Mouse (Mus musculus): ENCODE data around the gene Mark1. TPM values are rescaled to one million over a fixed set of nuclear protein-coding genes. Genes with fewer than 3 reads are reported as not detected.

Mark1 gene
- total RNA-seq, 1 experiment from 2014 or later, result not detected

DNA sequence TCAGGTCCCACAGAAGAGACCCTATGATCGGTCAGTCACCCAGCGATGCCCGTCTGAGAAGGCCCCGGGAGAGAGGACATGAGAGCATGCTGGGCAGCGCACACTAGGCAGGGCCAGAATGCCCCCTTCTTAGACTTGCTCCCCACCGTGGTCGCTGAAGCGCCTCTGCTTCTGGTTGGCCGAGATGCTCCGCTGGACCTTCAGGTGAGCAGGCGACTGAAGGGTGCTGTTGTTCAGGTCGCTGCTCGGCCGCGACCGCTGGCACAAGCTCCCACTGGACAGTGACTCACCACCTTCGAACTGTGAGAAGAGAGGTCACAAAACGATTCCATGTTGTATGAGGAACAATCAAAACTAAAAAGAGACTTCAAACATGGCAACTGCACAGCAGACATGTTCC is 87.0 kb downstream of the Mark1 start:
- no peak for ATAC-seq (replicated peaks in 1 of 2; ENCODE audit: insufficient read depth in 1 of 2, low FRiP score in 2 of 2, low TSS enrichment in 1 of 2, low read depth in 1 of 2, poor library complexity in 2 of 2, severe bottlenecking in 2 of 2)

- no peak for ATAC-seq (replicated peaks in 1 of 2; ENCODE audit: insufficient read depth in 1 of 2, low FRiP score in 2 of 2, low TSS enrichment in 1 of 2, low read depth in 1 of 2, poor library complexity in 2 of 2, severe bottlenecking in 2 of 2)
Measured at GRCm38 (mm10) chr1:184911861-184912260, 87.5 kb downstream of the Mark1 start.

DNA sequence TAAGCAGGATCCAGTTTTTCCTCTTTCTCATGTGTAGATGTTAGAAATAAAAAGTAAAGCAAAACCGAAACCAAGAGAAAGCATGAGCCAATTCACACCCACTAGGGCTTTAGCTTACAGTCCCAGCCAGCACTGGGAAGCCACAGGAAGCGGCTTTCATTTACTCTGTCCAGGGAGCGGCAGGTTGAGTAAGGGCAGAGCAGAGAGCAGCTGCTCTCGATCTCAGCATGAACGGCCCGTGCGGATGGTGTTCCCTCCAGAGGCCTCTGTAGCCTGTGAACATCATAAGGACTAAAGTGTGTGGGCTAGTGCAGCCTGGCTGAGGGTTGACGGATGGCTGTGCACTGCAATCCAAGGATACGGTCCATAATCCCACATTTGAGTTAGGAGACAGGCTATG is 90.8 kb downstream of the Mark1 start:
- peak; percentile 79 to 84 for ATAC-seq (replicated peaks in 1 of 2; ENCODE audit: insufficient read depth in 1 of 2, low FRiP score in 2 of 2, low TSS enrichment in 1 of 2, low read depth in 1 of 2, poor library complexity in 2 of 2, severe bottlenecking in 2 of 2)

DNA sequence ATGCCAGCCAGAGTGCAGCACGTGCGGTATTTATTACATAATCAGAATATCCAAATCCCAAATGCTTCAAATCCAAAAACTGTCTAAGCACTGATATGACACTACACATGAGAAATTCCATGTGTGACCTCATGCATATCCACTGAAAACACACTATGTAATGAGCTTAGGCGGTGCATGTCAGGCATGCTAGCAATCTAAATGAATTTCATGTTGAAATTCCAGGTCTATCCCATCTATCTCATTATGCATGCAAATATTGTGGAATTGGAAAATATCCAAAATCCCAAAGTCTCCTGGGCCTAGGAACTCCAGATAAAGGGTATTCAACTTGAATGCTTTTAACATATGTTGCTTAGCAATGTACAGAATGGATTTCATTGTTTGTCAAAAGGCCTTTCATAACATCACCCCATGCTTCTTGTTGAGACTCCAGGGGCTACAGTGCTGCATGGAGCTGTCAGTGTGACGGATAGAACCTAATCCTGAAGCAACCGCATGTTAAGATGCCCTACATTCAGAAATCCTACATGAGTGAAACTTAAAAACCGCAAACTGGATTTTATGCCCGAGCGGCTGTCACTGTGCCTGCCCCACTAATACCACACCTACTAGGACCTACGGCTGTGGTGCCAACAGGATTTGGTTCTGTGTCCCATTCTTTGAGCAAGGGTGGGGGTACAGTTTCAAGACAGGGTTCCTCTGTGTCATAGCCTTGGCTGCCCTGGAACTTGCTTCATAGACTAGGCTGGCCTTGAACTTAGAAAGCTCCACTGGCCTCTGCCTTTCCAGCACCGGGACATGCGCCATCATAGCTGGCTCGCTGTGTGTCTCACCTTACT is 93.2 kb downstream of the Mark1 start:
- no peak for ATAC-seq (replicated peaks in 1 of 2; ENCODE audit: insufficient read depth in 1 of 2, low FRiP score in 2 of 2, low TSS enrichment in 1 of 2, low read depth in 1 of 2, poor library complexity in 2 of 2, severe bottlenecking in 2 of 2)

DNA sequence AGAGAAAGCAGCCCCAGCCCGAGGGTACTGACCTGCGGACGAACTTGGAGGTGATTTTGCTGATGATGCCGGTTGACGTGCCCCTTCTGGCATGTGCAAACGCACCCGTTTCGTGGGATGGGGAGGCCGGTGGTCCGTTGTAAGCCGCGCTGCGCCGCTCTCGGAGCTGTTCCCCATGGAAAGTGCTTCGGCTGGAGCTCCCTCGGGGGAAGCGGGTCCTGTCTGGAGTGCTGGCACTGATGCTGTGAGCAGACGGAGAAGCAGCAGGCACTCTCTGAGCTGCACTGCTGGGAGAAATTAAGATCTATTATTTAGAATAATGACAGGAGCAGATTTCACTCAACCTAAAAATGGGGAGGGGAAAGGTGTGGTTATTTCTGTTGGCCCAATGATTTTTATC is 94.0 kb downstream of the Mark1 start:
- no peak for ATAC-seq (replicated peaks in 1 of 2; ENCODE audit: insufficient read depth in 1 of 2, low FRiP score in 2 of 2, low TSS enrichment in 1 of 2, low read depth in 1 of 2, poor library complexity in 2 of 2, severe bottlenecking in 2 of 2)

DNA sequence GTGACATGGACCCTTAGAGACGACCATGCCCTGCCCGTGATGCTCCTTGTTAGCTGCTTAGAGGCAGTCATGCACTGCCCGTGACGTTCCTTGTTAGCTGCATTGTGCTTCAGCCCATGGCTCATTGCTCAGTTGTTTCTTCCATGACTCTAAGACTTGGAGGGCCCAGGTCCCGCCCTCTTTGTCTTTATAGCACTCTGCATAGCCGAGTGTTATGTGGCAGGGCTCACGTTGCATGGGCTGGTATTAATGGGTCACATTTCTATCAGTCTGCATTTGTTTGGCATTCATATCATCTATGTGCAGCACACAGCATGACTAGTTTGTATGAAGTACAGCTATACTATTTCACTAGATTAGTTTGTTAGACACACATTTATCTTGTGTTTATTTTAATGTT is 95.7 kb downstream of the Mark1 start:
- ATAC-seq (replicated peaks in 1 of 2; ENCODE audit: insufficient read depth in 1 of 2, low FRiP score in 2 of 2, low TSS enrichment in 1 of 2, low read depth in 1 of 2, poor library complexity in 2 of 2, severe bottlenecking in 2 of 2), result no peak

GRCm38 (mm10) chr1:184902886-184903285 is 96.5 kb downstream of the Mark1 start:
- ATAC-seq (replicated peaks in 1 of 2; ENCODE audit: insufficient read depth in 1 of 2, low FRiP score in 2 of 2, low TSS enrichment in 1 of 2, low read depth in 1 of 2, poor library complexity in 2 of 2, severe bottlenecking in 2 of 2), result no peak

GRCm38 (mm10) chr1:184897350-184897749 is 102.0 kb downstream of the Mark1 start:
- no peak for ATAC-seq (replicated peaks in 1 of 2; ENCODE audit: insufficient read depth in 1 of 2, low FRiP score in 2 of 2, low TSS enrichment in 1 of 2, low read depth in 1 of 2, poor library complexity in 2 of 2, severe bottlenecking in 2 of 2)

DNA sequence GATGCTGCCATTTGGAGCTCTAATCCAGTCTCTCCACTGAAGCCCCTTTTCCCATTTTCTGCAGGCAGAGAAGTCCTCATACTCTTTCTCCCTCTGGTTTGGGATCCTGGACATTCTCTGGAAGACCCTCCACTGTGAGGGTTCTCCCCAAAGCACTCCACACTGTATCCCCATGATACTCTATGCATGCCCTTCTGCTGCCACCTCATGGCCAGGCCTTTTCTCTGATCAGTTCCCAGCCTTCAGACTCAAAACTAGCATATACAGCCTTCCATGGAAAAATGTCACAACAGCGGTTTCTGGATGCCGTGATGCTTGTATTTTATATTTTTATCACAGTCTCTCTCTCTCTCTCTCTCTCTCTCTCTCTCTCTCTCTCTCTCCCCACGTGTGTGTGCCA is 107.4 kb downstream of the Mark1 start:
- ATAC-seq (replicated peaks in 1 of 2; ENCODE audit: insufficient read depth in 1 of 2, low FRiP score in 2 of 2, low TSS enrichment in 1 of 2, low read depth in 1 of 2, poor library complexity in 2 of 2, severe bottlenecking in 2 of 2), result no peak

DNA sequence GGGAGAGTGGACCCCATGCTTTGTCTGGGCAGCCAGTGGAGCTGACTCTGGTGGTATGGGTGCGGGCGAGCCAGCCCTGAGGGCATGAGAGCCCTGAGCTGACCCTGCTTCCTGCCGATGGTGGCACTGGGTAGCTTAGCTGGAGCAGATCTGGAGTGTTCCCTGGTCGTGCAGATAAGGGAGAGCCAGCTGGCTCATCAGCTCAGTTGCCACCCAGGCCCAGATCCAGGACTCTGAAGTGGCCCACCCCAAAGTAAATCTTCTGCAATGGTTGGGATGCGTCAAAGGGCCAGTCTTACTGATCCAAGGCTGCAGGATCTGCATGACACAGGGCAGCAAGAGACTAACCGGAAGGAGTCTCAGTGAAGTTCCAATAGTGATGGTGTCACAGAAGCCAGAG is 109.9 kb downstream of the Mark1 start:
- no peak for ATAC-seq (replicated peaks in 1 of 2; ENCODE audit: insufficient read depth in 1 of 2, low FRiP score in 2 of 2, low TSS enrichment in 1 of 2, low read depth in 1 of 2, poor library complexity in 2 of 2, severe bottlenecking in 2 of 2)

DNA sequence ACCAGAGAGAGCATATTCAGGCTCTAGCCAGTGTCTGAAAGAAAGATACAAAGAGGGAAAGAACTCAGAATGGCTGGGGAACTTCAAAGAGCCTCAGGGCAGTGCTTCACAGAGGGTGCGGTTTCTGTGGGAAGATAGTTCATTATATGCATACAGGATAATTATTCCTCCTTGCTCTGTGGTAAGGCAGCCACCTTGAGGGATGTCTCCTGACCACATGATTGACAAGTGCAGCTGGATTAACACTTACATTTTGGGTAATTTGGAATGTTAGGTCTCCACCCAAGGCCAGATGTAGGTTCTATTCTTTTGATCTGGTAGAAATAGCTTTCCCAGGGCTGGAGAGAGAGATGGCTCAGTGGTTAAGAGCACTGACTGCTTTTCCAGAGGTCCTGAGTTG is 113.2 kb downstream of the Mark1 start:
- ATAC-seq (replicated peaks in 1 of 2; ENCODE audit: insufficient read depth in 1 of 2, low FRiP score in 2 of 2, low TSS enrichment in 1 of 2, low read depth in 1 of 2, poor library complexity in 2 of 2, severe bottlenecking in 2 of 2), result no peak

DNA sequence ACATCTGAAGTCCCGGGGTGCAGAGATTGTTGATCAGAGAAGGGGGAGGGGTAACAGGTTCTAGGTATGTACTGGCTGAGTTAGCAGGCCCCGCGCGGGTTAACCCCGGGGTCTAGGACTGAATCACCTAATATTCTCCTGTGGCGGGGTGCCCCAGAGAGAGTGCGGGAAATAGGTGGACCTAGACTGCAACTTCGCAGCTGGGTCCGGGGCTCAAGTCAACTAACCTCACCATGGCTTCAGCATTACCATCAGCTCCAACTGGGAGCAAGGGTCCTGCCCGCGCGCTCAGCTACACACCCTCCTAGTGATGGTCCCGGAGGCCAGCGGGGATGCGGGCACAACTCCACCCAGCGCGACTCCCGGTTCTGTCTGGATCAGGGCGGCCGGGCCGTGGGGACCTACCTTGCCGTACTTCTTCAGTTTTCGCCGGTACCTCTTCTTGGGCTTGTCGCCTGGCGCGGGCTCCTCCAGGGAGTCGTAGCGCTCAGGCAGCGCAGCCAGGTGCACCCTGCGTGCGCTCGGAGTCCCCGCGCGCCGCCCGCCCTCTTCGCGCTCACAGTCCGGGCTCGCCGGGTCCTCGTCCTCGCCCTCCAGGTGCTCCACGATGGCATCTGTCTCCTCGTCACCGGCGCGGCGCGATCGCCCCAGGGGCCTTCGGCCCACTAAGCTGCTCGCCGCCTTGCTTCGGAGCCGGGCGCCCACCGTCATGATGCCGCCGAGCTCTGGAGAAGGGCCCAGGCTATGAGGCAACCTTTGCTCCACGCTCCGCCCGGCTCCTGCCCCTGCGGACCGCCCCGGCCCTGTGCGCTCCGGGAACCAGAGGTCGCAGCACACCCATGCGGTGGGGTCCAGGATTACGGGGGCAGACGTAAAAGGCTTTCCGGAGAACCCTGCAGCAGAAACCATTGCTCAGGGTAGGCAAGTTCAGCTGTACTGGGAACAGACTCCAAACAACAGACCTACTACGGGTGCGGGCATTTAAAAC is 116.8 kb downstream of the Mark1 start, which contains the start of gene C130074G19Rik:
C130074G19Rik (minus strand) TSS at position 938 of the 988 bp plus-strand sequence.
- ATAC-seq (replicated peaks in 1 of 2; ENCODE audit: insufficient read depth in 1 of 2, low FRiP score in 2 of 2, low TSS enrichment in 1 of 2, low read depth in 1 of 2, poor library complexity in 2 of 2, severe bottlenecking in 2 of 2), result peak; percentile 86 to 90

DNA sequence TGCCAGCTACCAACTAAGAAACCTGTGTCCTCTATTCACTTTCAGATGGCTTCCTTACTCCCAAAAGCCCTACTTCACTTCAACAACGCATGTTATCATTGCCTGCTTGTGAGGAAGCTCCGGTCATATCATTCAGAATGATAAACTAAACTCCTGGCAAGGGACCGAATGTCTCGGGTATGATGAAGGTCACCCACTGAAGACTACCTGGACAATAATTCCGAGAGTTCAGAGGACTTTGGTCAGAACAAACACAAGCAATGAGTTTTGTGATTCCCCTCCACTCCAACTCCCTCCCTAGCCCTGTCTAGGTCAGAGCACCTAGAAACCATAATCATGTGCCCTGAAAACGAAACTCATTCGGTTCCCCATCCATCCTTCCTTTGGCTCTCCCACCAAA is 117.5 kb downstream of the Mark1 start:
- ATAC-seq (replicated peaks in 1 of 2; ENCODE audit: insufficient read depth in 1 of 2, low FRiP score in 2 of 2, low TSS enrichment in 1 of 2, low read depth in 1 of 2, poor library complexity in 2 of 2, severe bottlenecking in 2 of 2), result no peak

DNA sequence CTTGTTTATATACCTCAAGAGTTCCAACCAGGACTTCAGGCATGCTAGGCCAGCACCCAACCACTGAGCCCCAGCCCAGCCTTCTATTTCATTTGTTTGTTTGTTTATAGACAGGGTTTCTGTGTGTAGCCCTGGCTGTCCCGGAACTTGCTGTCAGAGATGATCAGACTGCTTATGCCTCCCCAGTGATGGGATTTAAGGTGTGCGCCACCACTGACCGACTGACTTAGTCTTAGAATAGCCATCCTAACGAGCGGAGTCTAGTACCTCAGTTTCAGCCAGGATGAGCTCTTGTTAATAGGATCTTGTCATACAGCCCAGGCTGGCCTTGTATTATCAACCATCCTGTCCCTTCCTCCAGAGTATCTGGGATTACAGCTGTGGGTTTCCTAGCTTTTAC is 118.2 kb downstream of the Mark1 start:
- no peak for ATAC-seq (replicated peaks in 1 of 2; ENCODE audit: insufficient read depth in 1 of 2, low FRiP score in 2 of 2, low TSS enrichment in 1 of 2, low read depth in 1 of 2, poor library complexity in 2 of 2, severe bottlenecking in 2 of 2)

GRCm38 (mm10) chr1:184878860-184879259 is 120.5 kb downstream of the Mark1 start:
- no peak for ATAC-seq (replicated peaks in 1 of 2; ENCODE audit: insufficient read depth in 1 of 2, low FRiP score in 2 of 2, low TSS enrichment in 1 of 2, low read depth in 1 of 2, poor library complexity in 2 of 2, severe bottlenecking in 2 of 2)

- ATAC-seq (replicated peaks in 1 of 2; ENCODE audit: insufficient read depth in 1 of 2, low FRiP score in 2 of 2, low TSS enrichment in 1 of 2, low read depth in 1 of 2, poor library complexity in 2 of 2, severe bottlenecking in 2 of 2), result no peak
Measured at GRCm38 (mm10) chr1:184877306-184877705, 122.1 kb downstream of the Mark1 start.

DNA sequence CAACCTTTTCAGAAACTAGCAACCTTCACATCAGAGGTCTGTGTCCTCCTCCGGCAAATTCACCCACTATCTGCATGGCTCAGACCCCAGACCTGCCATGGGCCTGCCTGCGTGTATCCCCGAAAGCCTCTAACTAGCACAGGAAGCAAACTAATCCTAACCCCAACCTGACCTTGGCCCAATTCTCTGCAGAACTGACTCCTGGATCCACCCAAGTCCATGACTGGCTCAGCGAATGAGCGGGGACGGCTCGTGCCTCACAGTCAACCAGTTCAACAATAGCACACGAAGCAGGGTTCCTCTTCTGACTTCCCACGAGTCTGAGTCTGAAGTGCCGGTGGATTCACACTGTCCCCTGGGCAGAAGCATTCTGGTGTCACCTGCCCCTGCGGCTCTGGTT is 125.5 kb downstream of the Mark1 start:
- no peak for ATAC-seq (replicated peaks in 1 of 2; ENCODE audit: insufficient read depth in 1 of 2, low FRiP score in 2 of 2, low TSS enrichment in 1 of 2, low read depth in 1 of 2, poor library complexity in 2 of 2, severe bottlenecking in 2 of 2)
